ENCODE assay signal across 12 mouse cellular contexts in the genomic region with DNA sequence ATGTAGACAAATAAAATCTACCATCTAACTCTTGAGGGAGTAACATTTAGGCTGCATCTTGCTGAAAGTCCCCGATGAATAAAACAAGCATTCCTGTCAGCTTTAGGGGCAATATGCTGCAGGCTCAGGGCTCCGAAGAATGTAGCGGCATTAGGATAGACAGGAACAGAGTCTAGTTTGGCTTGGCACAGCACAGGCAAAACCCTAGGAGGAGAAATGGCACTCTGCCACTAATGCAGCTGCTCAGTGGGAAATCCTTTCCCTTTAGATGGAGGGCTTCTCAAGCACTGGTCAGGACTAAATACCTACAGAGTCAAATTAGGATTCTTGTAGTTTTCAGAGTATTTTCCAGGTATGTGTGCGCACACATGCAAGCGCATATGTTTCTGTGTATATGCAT.
DNase-seq lines count a peak whose midpoint lies in the region; ATAC-seq and TF ChIP-seq lines count a peak whose summit lies in the region.
"Had no signal": no experiment of that assay in that cellular context is flagged by ENCODE, and none has a peak within 500 bp of the region (broad histone marks: within the 10 kb centered on the region; RNA-seq: fewer than 3 reads in every experiment).

No protein-coding gene starts in this region.

- no peak for TF ChIP-seq POLR2A in lung, adult 2 months (IDR thresholded peaks at IDR 0.05; ENCODE audit: borderline replicate concordance, extremely low read depth, low read depth, low read length)

- H3K4me3 ChIP-seq in forebrain, embryonic 13.5 days = no peak overlapping the region
- H3K4me3 ChIP-seq in forebrain, embryonic 12.5 days (replicated peaks) = no peak overlapping the region
- H3K4me3 ChIP-seq in hindbrain, embryonic 16.5 days (ENCODE audit: low read length) = no peak overlapping the region
- H3K4me3 ChIP-seq in hindbrain, embryonic 11.5 days (ENCODE audit: low read depth, low read length) = no peak overlapping the region
- H3K4me3 ChIP-seq in lung, adult 2 months (replicated peaks; ENCODE audit: extremely low read depth, low read depth, low read length) = no peak overlapping the region
- H3K4me3 ChIP-seq: heart, embryonic 13.5 days; kidney, embryonic 15.5 days had no signal

- H3K4me2 ChIP-seq in forebrain, embryonic 13.5 days = no peak overlapping the region
- H3K4me2 ChIP-seq in forebrain, embryonic 12.5 days = no peak overlapping the region
- H3K4me2 ChIP-seq in hindbrain, embryonic 16.5 days (ENCODE audit: low read length) = no peak overlapping the region
- H3K4me2 ChIP-seq in hindbrain, embryonic 11.5 days (replicated peaks; ENCODE audit: low read depth, low read length) = no peak overlapping the region
- H3K4me2 ChIP-seq: heart, embryonic 13.5 days; kidney, embryonic 15.5 days had no signal

- ATAC-seq in forebrain, embryonic 13.5 days = peak; percentile 55; the same call in 1 of the 2 replicates
- no peak for ATAC-seq in forebrain, embryonic 12.5 days (ENCODE audit: low FRiP score)
- ATAC-seq in hindbrain, embryonic 16.5 days = peak; percentile 76
- ATAC-seq in hindbrain, embryonic 11.5 days (ENCODE audit: low FRiP score) = no peak

- no peak for DNase-seq in hindbrain, embryonic 11.5 days (ENCODE audit: low spot score)
- peak; percentile 26 for DNase-seq in lung, postnatal 10 days
- no peak for DNase-seq in lung, adult 2 months
- peak; percentile 87 to 89 for DNase-seq in cerebellum, postnatal 25 days
- DNase-seq in thymus, postnatal 10 days (ENCODE audit: low spot score in 2 of 2) = no peak
- DNase-seq: thymus, postnatal 14 days had no signal

- no peaks in the 10 kb centered on the region for H3K27me3 ChIP-seq in forebrain, embryonic 13.5 days
- H3K27me3 ChIP-seq in forebrain, embryonic 12.5 days = no peaks in the 10 kb centered on the region
- no peaks in the 10 kb centered on the region for H3K27me3 ChIP-seq in hindbrain, embryonic 16.5 days (replicated peaks; ENCODE audit: control insufficient read depth, insufficient read depth, low read length)
- H3K27me3 ChIP-seq in hindbrain, embryonic 11.5 days (ENCODE audit: control insufficient read depth, insufficient read depth, low read length) = no peaks in the 10 kb centered on the region
- H3K27me3 ChIP-seq: heart, embryonic 13.5 days; kidney, embryonic 15.5 days had no signal

- TF ChIP-seq CTCF in lung, adult 2 months (IDR thresholded peaks at IDR 0.05; ENCODE audit: insufficient read depth, low read length) = no peak

- no peaks in the 10 kb centered on the region for H3K9me3 ChIP-seq in forebrain, embryonic 13.5 days (replicated peaks)
- no peaks in the 10 kb centered on the region for H3K9me3 ChIP-seq in forebrain, embryonic 12.5 days
- no peaks in the 10 kb centered on the region for H3K9me3 ChIP-seq in hindbrain, embryonic 16.5 days (ENCODE audit: control insufficient read depth, low read length)
- no peaks in the 10 kb centered on the region for H3K9me3 ChIP-seq in hindbrain, embryonic 11.5 days (ENCODE audit: control insufficient read depth, low read length)
- H3K9me3 ChIP-seq: G1E; heart, embryonic 13.5 days; kidney, embryonic 15.5 days had no signal

- 85% methylated on average over 5 of the region's 5 CpGs for WGBS in forebrain, embryonic 13.5 days
- WGBS in forebrain, embryonic 12.5 days = 87% methylated on average over 5 of the region's 5 CpGs
- WGBS in hindbrain, embryonic 16.5 days = 67% methylated on average over 5 of the region's 5 CpGs
- WGBS in hindbrain, embryonic 11.5 days = 96% methylated on average over 5 of the region's 5 CpGs
- WGBS in lung, adult 2 months = 71% methylated on average over 5 of the region's 5 CpGs

- H3K4me1 ChIP-seq in forebrain, embryonic 13.5 days = no peaks in the 10 kb centered on the region
- no peaks in the 10 kb centered on the region for H3K4me1 ChIP-seq in forebrain, embryonic 12.5 days
- no peaks in the 10 kb centered on the region for H3K4me1 ChIP-seq in hindbrain, embryonic 16.5 days (ENCODE audit: control insufficient read depth, insufficient read depth, low read depth, low read length)
- no peaks in the 10 kb centered on the region for H3K4me1 ChIP-seq in hindbrain, embryonic 11.5 days (replicated peaks; ENCODE audit: control insufficient read depth, insufficient read depth, low read length)
- no peaks in the 10 kb centered on the region for H3K4me1 ChIP-seq in lung, adult 2 months (ENCODE audit: control insufficient read depth, insufficient read depth, low read length)
- H3K4me1 ChIP-seq: kidney, embryonic 15.5 days had no signal

- H3K36me3 ChIP-seq in forebrain, embryonic 13.5 days (ENCODE audit: poor library complexity, severe bottlenecking) = no peaks in the 10 kb centered on the region
- H3K36me3 ChIP-seq in forebrain, embryonic 12.5 days (replicated peaks) = no peaks in the 10 kb centered on the region
- H3K36me3 ChIP-seq in hindbrain, embryonic 16.5 days (ENCODE audit: control insufficient read depth, insufficient read depth, low read length) = no peaks in the 10 kb centered on the region
- no peaks in the 10 kb centered on the region for H3K36me3 ChIP-seq in hindbrain, embryonic 11.5 days (ENCODE audit: control insufficient read depth, insufficient read depth, low read length)
- H3K36me3 ChIP-seq: G1E; heart, embryonic 13.5 days; kidney, embryonic 15.5 days had no signal

- H3K9ac ChIP-seq in forebrain, embryonic 13.5 days = no peak overlapping the region
- no peak overlapping the region for H3K9ac ChIP-seq in forebrain, embryonic 12.5 days
- H3K9ac ChIP-seq in hindbrain, embryonic 16.5 days (ENCODE audit: low read depth, low read length) = no peak overlapping the region
- no peak overlapping the region for H3K9ac ChIP-seq in hindbrain, embryonic 11.5 days (ENCODE audit: low read depth, low read length)
- H3K9ac ChIP-seq: heart, embryonic 13.5 days; kidney, embryonic 15.5 days had no signal

- H3K27ac ChIP-seq in forebrain, embryonic 13.5 days = no peak overlapping the region
- no peak overlapping the region for H3K27ac ChIP-seq in forebrain, embryonic 12.5 days
- no peak overlapping the region for H3K27ac ChIP-seq in hindbrain, embryonic 16.5 days (ENCODE audit: low read depth, low read length)
- H3K27ac ChIP-seq in hindbrain, embryonic 11.5 days (ENCODE audit: low read depth, low read length) = no peak overlapping the region
- H3K27ac ChIP-seq: heart, embryonic 13.5 days; kidney, embryonic 15.5 days had no signal

Comparison
In these comparisons a context has a peak if more than half of its experiments do, and no peak if none do; other contexts are left out.
1. ATAC-seq: peak in forebrain, embryonic 13.5 days (single experiment) and hindbrain, embryonic 16.5 days (single experiment); none in forebrain, embryonic 12.5 days (single experiment) and hindbrain, embryonic 11.5 days (single experiment).
2. DNase-seq: peak in lung, postnatal 10 days (single experiment) and cerebellum, postnatal 25 days (2 of 2); none in hindbrain, embryonic 11.5 days (single experiment), lung, adult 2 months (single experiment) and thymus, postnatal 10 days (0 of 2).